Mouse (Mus musculus) hindbrain, embryonic 11.5 days (tissue): ENCODE data around the gene Daam1. TPM values are rescaled to one million over a fixed set of nuclear protein-coding genes. Genes with fewer than 3 reads are reported as not detected.

Experiments used
- ATAC-seq: fragments of 200-750 bp; cut with Nextera tagmentation; 2 replicates; pipeline ENCODE4 v1.8.0; 2017; ENCODE audit warnings: mild to moderate bottlenecking, moderate TSS enrichment, moderate library complexity; ENCODE audit not compliant: low FRiP score
- DNase-seq: peaks from one replicate; pipeline ENCODE4 v3.0.0-alpha.2; 2015; ENCODE audit warnings: low spot score
- H3K27ac ChIP-seq: fragments of 300-500 bp; sonication (generic); 2 replicates; pipeline ENCODE4 v1.5.1; 2014; ENCODE audit warnings: mild to moderate bottlenecking, low read depth, low read length
- H3K27me3 ChIP-seq: fragments of 300-500 bp; sonication (generic); 2 replicates; pipeline ENCODE4 v1.6.1; 2014; ENCODE audit warnings: mild to moderate bottlenecking, low read length, moderate library complexity, mixed read lengths; ENCODE audit not compliant: control insufficient read depth, insufficient read depth
- H3K36me3 ChIP-seq: fragments of 300-500 bp; sonication (generic); 2 replicates; pipeline ENCODE4 v1.6.1; 2014; ENCODE audit warnings: mild to moderate bottlenecking, low read length, moderate library complexity, mixed read lengths; ENCODE audit not compliant: control insufficient read depth, insufficient read depth
- H3K4me1 ChIP-seq: fragments of 300-500 bp; sonication (generic); replicated peaks from 2 replicates; pipeline ENCODE4 v1.6.1; 2014; ENCODE audit warnings: low read length, mixed read lengths; ENCODE audit not compliant: control insufficient read depth, insufficient read depth
- H3K4me2 ChIP-seq: fragments of 300-500 bp; sonication (generic); replicated peaks from 2 replicates; pipeline ENCODE4 v1.6.1; 2014; ENCODE audit warnings: mild to moderate bottlenecking, low read depth, low read length
- H3K4me3 ChIP-seq: fragments of 300-500 bp; sonication (generic); 2 replicates; pipeline ENCODE4 v1.5.1; 2014; ENCODE audit warnings: low read depth, low read length
- H3K9ac ChIP-seq: fragments of 300-500 bp; sonication (generic); 2 replicates; pipeline ENCODE4 v1.6.1; 2014; ENCODE audit warnings: low read depth, low read length
- H3K9me3 ChIP-seq: fragments of 300-500 bp; sonication (generic); 2 replicates; pipeline ENCODE4 v1.6.1; 2016; ENCODE audit warnings: low read length; ENCODE audit not compliant: control insufficient read depth
- WGBS: fragments of 180-500 bp; shearing (Covaris S2); extraction: QIAGEN DNeasy Blood & Tissue Kit; methylation state at CpG from one replicate; pipeline ENCODE4 v1.1.7; 2014; 5-methylcytosine and 5-hydroxymethylcytosine counted together
- polyA plus RNA-seq: library from polyadenylated mRNA; unstranded; fragments of >200 nt; fragmentation: Nextera tagmentation; extraction: Ambion mirVana; gene quantifications from 2 replicates; pipeline ENCODE4 v1.2.1, GENCODE M21; 2014

Gene Daam1
- polyA plus RNA-seq, 1 experiment from 2014 or later: 30.9 TPM

DNA sequence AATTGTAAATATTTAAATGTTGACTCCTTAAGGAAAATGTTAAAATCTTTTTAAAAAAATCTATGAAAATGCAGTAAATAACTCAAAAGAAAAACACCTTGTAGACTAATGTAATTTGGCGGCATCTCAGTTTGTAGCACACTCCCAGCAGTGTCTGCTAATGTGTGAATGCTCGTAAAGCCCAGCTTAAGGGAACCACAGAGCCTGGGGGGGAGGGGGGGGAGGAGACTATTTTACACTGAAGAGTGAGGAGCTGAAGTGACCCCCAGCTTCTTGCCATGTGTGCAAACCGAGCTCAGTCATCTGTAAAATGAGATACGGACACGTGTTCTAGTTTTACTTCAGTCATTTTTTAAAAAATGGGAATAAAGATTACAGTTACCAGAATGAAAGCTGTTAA lies 16.7 kb downstream of the Daam1 start:
- H3K9me3 ChIP-seq: no peaks in the 10 kb centered on the region
- no peaks in the 10 kb centered on the region for H3K27me3 ChIP-seq
- ATAC-seq: no peak
- no peak for DNase-seq
- H3K4me1 ChIP-seq: no peaks in the 10 kb centered on the region
- no peak overlapping the region for H3K27ac ChIP-seq
- 69% methylated on average over 5 of the region's 5 CpGs for WGBS
- H3K4me3 ChIP-seq: no peak overlapping the region
- H3K4me2 ChIP-seq: no peak overlapping the region
- no peak overlapping the region for H3K9ac ChIP-seq
- no peaks in the 10 kb centered on the region for H3K36me3 ChIP-seq

DNA sequence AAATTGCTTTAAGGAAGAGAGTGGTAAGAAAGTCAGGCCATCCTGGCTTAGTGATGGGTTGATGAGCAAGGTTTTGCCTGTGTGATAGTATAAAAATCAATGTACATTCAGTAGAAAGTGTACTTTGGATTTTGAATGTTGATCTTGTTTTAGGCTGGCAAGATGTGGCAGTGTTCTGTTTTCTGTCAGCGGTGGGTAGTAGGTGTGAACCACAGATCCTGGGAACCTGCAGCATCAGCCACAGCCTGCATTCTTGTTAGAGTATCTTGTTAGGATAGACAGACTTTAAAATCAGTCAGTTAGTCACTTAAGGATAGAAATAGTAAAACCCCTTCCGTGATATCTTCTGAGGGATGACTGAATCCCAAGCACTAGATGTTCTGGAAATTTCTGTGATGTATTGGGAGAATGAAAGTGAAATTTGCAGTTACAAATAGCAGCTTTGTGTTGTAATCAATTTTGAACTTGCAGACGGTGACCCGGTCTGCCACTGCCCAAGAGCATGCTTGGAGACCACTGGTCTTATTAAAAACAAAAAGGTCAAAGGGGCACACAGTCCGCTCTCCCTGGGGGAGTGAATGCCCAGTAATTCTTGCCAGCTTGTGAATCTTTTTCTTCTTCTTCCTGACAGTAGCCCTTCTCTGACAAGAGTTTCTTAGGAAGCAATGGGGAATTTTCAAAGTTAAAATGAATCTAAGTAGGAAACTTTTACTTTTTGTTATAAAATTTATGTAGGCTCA lies 17.3 kb downstream of the Daam1 start:
- WGBS: 64% methylated on average over 5 of the region's 5 CpGs
- H3K9ac ChIP-seq: no peak overlapping the region

GRCm38 (mm10) chr12:71849051-71849450 lies 18.2 kb downstream of the Daam1 start:
- 95% methylated on average over 7 of the region's 7 CpGs for WGBS
- Histone ChIP-seq H3K36me3 (no peaks in the 10 kb centered on the region), H3K4me2 (no peak overlapping the region), H3K9ac (no peak overlapping the region), H3K4me1 (no peaks in the 10 kb centered on the region), H3K27ac (no peak overlapping the region), H3K27me3 (no peaks in the 10 kb centered on the region), H3K4me3 (no peak overlapping the region), H3K9me3 (no peaks in the 10 kb centered on the region)
- ATAC-seq: no peak
- no peak for DNase-seq

More for the DNA sequence above, 17.3 kb downstream of the Daam1 start:
- no peak for ATAC-seq
- no peaks in the 10 kb centered on the region for H3K9me3 ChIP-seq
- H3K27me3 ChIP-seq: no peaks in the 10 kb centered on the region
- no peaks in the 10 kb centered on the region for H3K4me1 ChIP-seq
- H3K27ac ChIP-seq: no peak overlapping the region
- H3K36me3 ChIP-seq: no peaks in the 10 kb centered on the region
- H3K4me2 ChIP-seq: no peak overlapping the region
- DNase-seq: no peak
- H3K4me3 ChIP-seq: no peak overlapping the region

DNA sequence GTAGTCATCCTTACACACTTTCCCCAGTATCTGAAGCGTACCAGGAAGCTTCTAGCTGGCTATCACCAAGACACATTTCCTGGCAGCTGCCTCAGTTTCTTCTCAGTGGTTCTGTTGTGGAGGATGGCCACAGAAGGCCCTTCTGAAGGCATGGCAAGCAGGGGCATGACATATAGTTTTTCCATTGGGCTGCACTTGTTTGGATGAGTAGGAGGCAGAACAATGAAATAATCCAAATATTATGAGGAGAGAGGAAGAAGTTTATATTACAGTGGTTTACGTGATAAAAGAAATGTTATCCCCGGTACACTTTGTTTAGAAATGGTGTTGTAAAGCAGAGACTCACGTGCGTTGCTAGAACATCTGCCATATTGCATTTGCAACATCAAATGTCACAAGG lies 19.3 kb downstream of the Daam1 start:
- H3K27me3 ChIP-seq: no peaks in the 10 kb centered on the region
- ATAC-seq (no peak), DNase-seq (no peak)
- no peak overlapping the region for H3K4me2 ChIP-seq
- no peak overlapping the region for H3K27ac ChIP-seq
- H3K36me3 ChIP-seq: no peaks in the 10 kb centered on the region
- H3K4me3 ChIP-seq: no peak overlapping the region
- no peak overlapping the region for H3K9ac ChIP-seq
- 83% methylated on average over 5 of the region's 5 CpGs for WGBS
- H3K9me3 ChIP-seq: no peaks in the 10 kb centered on the region
- no peaks in the 10 kb centered on the region for H3K4me1 ChIP-seq

DNA sequence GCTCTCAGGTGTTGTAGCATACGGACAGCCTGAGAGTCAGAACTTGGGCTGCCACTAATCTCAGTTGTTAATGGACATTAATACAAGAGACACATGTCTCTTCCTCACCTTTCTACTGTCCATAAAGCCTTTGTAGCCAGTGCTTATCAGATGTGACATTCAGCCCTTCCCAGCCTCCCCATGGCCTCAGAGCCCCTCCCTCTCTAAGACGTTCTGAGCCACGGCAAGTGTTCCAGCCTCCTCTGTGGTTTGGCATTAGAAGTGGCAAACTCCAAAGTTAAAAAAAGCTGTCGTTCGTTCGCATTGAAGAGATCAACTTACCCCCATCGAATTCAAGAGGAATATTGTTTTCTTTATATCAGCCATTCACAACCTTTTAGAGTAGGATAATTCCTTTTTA lies 21.8 kb downstream of the Daam1 start:
- no peaks in the 10 kb centered on the region for H3K9me3 ChIP-seq
- DNase-seq (no peak), ATAC-seq (no peak)
- H3K4me3 ChIP-seq: no peak overlapping the region
- no peaks in the 10 kb centered on the region for H3K36me3 ChIP-seq
- no peak overlapping the region for H3K27ac ChIP-seq
- H3K4me2 ChIP-seq: no peak overlapping the region
- H3K9ac ChIP-seq: no peak overlapping the region
- WGBS: 76% methylated on average over 7 of the region's 7 CpGs
- H3K4me1 ChIP-seq: no peaks in the 10 kb centered on the region
- H3K27me3 ChIP-seq: no peaks in the 10 kb centered on the region

GRCm38 (mm10) chr12:71853694-71854093 lies 22.8 kb downstream of the Daam1 start:
- no peak overlapping the region for H3K27ac ChIP-seq
- H3K9me3 ChIP-seq: no peaks in the 10 kb centered on the region
- H3K4me1 ChIP-seq: no peaks in the 10 kb centered on the region
- no peaks in the 10 kb centered on the region for H3K27me3 ChIP-seq
- WGBS: 83% methylated on average over 3 of the region's 3 CpGs
- H3K4me2 ChIP-seq: no peak overlapping the region
- H3K4me3 ChIP-seq: no peak overlapping the region
- no peaks in the 10 kb centered on the region for H3K36me3 ChIP-seq
- no peak for ATAC-seq
- DNase-seq: no peak
- H3K9ac ChIP-seq: no peak overlapping the region

DNA sequence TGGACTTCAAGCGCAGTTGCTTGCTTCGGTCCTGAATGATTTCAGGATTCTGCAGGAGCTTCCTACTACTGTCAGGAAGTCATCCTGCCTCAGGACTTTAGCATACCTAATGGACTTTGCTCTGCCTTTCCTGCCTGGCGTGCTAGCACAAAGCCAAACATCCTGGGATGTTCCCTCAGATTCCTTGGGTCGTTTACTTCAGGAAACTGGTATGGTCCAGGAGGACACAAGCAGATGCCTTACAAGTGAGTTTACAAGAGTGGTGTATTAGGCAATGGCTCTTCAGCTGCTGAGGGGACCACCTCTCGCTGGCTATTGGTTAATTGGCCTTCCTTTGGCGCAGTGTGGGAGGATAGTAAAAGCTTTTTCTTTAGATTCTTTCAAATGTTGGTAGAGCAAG lies 23.3 kb downstream of the Daam1 start:
- Histone ChIP-seq H3K4me3 (no peak overlapping the region), H3K27me3 (no peaks in the 10 kb centered on the region), H3K4me2 (no peak overlapping the region), H3K36me3 (no peaks in the 10 kb centered on the region), H3K9me3 (no peaks in the 10 kb centered on the region), H3K27ac (no peak overlapping the region), H3K9ac (no peak overlapping the region), H3K4me1 (no peaks in the 10 kb centered on the region)
- 70% methylated on average over 6 of the region's 6 CpGs for WGBS
- ATAC-seq: no peak
- no peak for DNase-seq

GRCm38 (mm10) chr12:71855730-71856479 lies 25.0 kb downstream of the Daam1 start:
- no peaks in the 10 kb centered on the region for H3K9me3 ChIP-seq
- H3K9ac ChIP-seq: no peak overlapping the region
- DNase-seq (peak; percentile 14), ATAC-seq (no peak)
- no peak overlapping the region for H3K4me3 ChIP-seq
- 61% methylated on average over 10 of the region's 10 CpGs for WGBS
- no peak overlapping the region for H3K4me2 ChIP-seq
- H3K4me1 ChIP-seq: no peaks in the 10 kb centered on the region
- H3K27me3 ChIP-seq: no peaks in the 10 kb centered on the region
- H3K36me3 ChIP-seq: no peaks in the 10 kb centered on the region
- H3K27ac ChIP-seq: peak overlapping the region; percentile 53; the same call in 1 of the 2 replicates

DNA sequence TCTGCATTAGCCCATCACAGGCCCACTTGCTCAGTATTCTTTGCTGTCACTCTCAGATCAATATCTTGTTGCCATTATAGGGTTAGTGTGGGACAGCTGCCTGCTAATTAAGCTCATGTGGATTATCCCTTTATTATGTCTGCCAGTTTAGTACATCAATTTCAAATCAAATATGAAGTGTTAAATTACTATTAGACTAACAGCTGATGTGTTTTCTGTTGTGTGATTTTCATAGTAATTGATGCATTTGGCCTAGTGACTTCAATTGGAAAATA lies 25.5 kb downstream of the Daam1 start:
- no peak overlapping the region for H3K4me2 ChIP-seq
- no peaks in the 10 kb centered on the region for H3K4me1 ChIP-seq
- no peaks in the 10 kb centered on the region for H3K36me3 ChIP-seq
- ATAC-seq (peak; percentile 30; the same call in 1 of the 2 replicates), DNase-seq (no peak)
- H3K9ac ChIP-seq: no peak overlapping the region
- no peak overlapping the region for H3K27ac ChIP-seq
- no peaks in the 10 kb centered on the region for H3K27me3 ChIP-seq
- no peak overlapping the region for H3K4me3 ChIP-seq
- no peaks in the 10 kb centered on the region for H3K9me3 ChIP-seq
